Mouse (Mus musculus): ENCODE data around the gene Ddx11. TPM values are rescaled to one million over a fixed set of nuclear protein-coding genes. Genes with fewer than 3 reads are reported as not detected.
"Not testable (repeated sequence)": the region's sequence is repeated elsewhere in the genome, so short reads cannot be mapped to it uniquely, and the experiment has no call there.

The Ddx11 gene
- polyA plus RNA-seq, 1 experiment from 2014 or later: 6.5 TPM

DNA sequence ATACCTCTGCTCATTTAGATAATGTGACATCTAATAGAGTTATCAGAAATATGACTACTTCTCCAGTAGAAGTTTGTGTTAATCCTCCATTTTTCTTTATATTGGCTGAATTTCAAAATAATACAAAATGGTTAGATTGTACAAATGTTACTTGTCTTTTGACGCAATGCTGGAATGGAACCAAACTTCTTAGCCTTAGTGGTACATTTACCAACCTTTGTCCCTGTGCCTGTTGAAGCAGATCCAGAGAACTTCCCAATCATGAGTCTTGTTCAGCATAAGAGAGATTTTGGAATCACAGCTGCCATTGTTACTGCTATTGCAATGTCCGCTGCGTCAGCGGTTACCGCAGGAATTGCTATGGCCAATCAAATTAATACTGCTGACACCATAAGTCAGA lies 43.8 kb downstream of the Ddx11 start:
- ATAC-seq (ENCODE audit: insufficient read depth); H3K27me3 ChIP-seq; H3K4me1 ChIP-seq (replicated peaks); H3K9ac ChIP-seq; H3K4me2 ChIP-seq; H3K36me3 ChIP-seq (replicated peaks); H3K4me3 ChIP-seq (replicated peaks); H3K9me3 ChIP-seq (replicated peaks); H3K27ac ChIP-seq (replicated peaks): not testable (repeated sequence)
- WGBS (ENCODE audit: insufficient replicate concordance): 88% methylated on average over 5 of the region's 5 CpGs

- not testable (repeated sequence) for H3K27ac ChIP-seq (replicated peaks); H3K4me2 ChIP-seq; H3K4me3 ChIP-seq (replicated peaks); H3K4me1 ChIP-seq (replicated peaks); H3K36me3 ChIP-seq (replicated peaks); ATAC-seq (ENCODE audit: insufficient read depth); H3K9me3 ChIP-seq (replicated peaks); H3K9ac ChIP-seq; H3K27me3 ChIP-seq
- WGBS (ENCODE audit: insufficient replicate concordance): 78% methylated on average over 15 of the region's 15 CpGs
Measured at GRCm38 (mm10) chr17:66170971-66171370, 47.7 kb downstream of the Ddx11 start.

DNA sequence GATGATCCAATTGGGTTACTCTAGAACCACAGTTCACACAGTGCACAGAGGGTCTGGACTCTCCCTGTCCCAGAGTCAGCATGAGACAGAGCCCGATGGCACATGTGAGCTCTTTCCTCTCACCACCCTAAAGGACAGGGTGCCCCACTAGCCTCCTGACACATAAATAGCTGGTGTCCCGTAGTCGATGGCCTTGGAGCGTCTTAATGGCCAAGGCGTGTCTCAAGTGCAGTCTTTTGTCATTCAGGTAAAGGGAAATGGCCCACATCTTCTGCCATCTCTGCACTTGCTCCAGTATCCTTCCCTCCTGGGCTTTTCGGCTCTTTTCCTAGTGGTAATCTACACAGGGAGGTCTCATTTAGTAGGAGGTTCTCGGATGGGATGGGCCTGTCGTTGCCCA lies 67.3 kb downstream of the Ddx11 start:
- Histone ChIP-seq H3K4me3 (replicated peaks) (no peak overlapping the region), H3K36me3 (replicated peaks) (no peaks in the 10 kb centered on the region), H3K9ac (no peak overlapping the region), H3K4me2 (no peak overlapping the region), H3K27ac (replicated peaks) (no peak overlapping the region), H3K27me3 (no peaks in the 10 kb centered on the region), H3K4me1 (replicated peaks) (no peaks in the 10 kb centered on the region), H3K9me3 (replicated peaks) (0 out of 2 replicates have a peak, but pooled peaks cover 3% of the 10 kb centered on the region)
- ATAC-seq (ENCODE audit: insufficient read depth): no peak
- WGBS (ENCODE audit: insufficient replicate concordance): 67% methylated on average over 8 of the region's 8 CpGs

- H3K27ac ChIP-seq (replicated peaks): no peak overlapping the region
- WGBS (ENCODE audit: insufficient replicate concordance): 38% methylated on average over 3 of the region's 3 CpGs
- no peaks in the 10 kb centered on the region for H3K27me3 ChIP-seq
- no peak overlapping the region for H3K4me2 ChIP-seq
- no peaks in the 10 kb centered on the region for H3K4me1 ChIP-seq (replicated peaks)
- ATAC-seq (ENCODE audit: insufficient read depth): no peak
- no peaks in the 10 kb centered on the region for H3K9me3 ChIP-seq (replicated peaks)
- H3K9ac ChIP-seq: no peak overlapping the region
- H3K36me3 ChIP-seq (replicated peaks): no peaks in the 10 kb centered on the region
- H3K4me3 ChIP-seq (replicated peaks): no peak overlapping the region
Measured at GRCm38 (mm10) chr17:66197041-66197440, 73.7 kb downstream of the Ddx11 start.

Other genes with a start within 250 kb of the Ddx11 start
- gene Ralbp1, start 237.7 kb upstream of the Ddx11 start, polyA plus RNA-seq (2015; fragmentation: Nextera tagmentation; extraction: Ambion mirVana): 38.8 and 42.1 TPM in 2 replicates
- 16.1 and 17.0 TPM in 2 replicates for gene Twsg1, start 172.3 kb upstream of the Ddx11 start, polyA plus RNA-seq (2015; fragmentation: Nextera tagmentation; extraction: Ambion mirVana)
- gene Ankrd12, start 46.4 kb upstream of the Ddx11 start, polyA plus RNA-seq (2015; fragmentation: Nextera tagmentation; extraction: Ambion mirVana): 6.8 and 8.8 TPM in 2 replicates
- 180 and 198 TPM in 2 replicates for gene Ndufv2, start 22.0 kb upstream of the Ddx11 start, polyA plus RNA-seq (2015; fragmentation: Nextera tagmentation; extraction: Ambion mirVana)
- 15.2 and 17.1 TPM in 2 replicates for gene Washc1, start 12.0 kb upstream of the Ddx11 start, polyA plus RNA-seq (2015; fragmentation: Nextera tagmentation; extraction: Ambion mirVana)